Mouse (Mus musculus): ENCODE data around the gene Serpinb6a. TPM values are rescaled to one million over a fixed set of nuclear protein-coding genes. Genes with fewer than 3 reads are reported as not detected.

Gene Serpinb6a
- polyA plus RNA-seq, 1 experiment from 2014 or later = 38.8 TPM

Other genes with a start within 250 kb of the Serpinb6a start
- not detected in 2 replicates for gene Serpinb6e, start 159.4 kb downstream of the Serpinb6a start, polyA plus RNA-seq (2015; fragmentation: Nextera tagmentation; extraction: Ambion mirVana)
- 0.14 and 0.20 TPM in 2 replicates for gene Serpinb6c, start 97.1 kb downstream of the Serpinb6a start, polyA plus RNA-seq (2015; fragmentation: Nextera tagmentation; extraction: Ambion mirVana)
- gene Nqo2, start 38.1 kb downstream of the Serpinb6a start, polyA plus RNA-seq (2015; fragmentation: Nextera tagmentation; extraction: Ambion mirVana) = 9.0 and 9.1 TPM in 2 replicates
- 7.3 and 8.0 TPM in 2 replicates for gene Ripk1, start 431 bp downstream of the Serpinb6a start, polyA plus RNA-seq (2015; fragmentation: Nextera tagmentation; extraction: Ambion mirVana)
- 36.6 and 41.4 TPM in 2 replicates for gene Bphl, start 34.8 kb upstream of the Serpinb6a start, polyA plus RNA-seq (2015; fragmentation: Nextera tagmentation; extraction: Ambion mirVana)
- 3,041 and 3,094 TPM in 2 replicates for gene Tubb2a, start 75.2 kb upstream of the Serpinb6a start, polyA plus RNA-seq (2015; fragmentation: Nextera tagmentation; extraction: Ambion mirVana)
- gene Tubb2b, start 127.7 kb upstream of the Serpinb6a start, polyA plus RNA-seq (2015; fragmentation: Nextera tagmentation; extraction: Ambion mirVana) = 939 and 1,019 TPM in 2 replicates
- 78.1 and 82.6 TPM in 2 replicates for gene Psmg4, start 160.2 kb upstream of the Serpinb6a start, polyA plus RNA-seq (2015; fragmentation: Nextera tagmentation; extraction: Ambion mirVana)

Measured in hindbrain, embryonic 15.5 days (tissue).